Mouse (Mus musculus): ENCODE measurements around the gene Rsu1.

Rsu1 gene

DNA sequence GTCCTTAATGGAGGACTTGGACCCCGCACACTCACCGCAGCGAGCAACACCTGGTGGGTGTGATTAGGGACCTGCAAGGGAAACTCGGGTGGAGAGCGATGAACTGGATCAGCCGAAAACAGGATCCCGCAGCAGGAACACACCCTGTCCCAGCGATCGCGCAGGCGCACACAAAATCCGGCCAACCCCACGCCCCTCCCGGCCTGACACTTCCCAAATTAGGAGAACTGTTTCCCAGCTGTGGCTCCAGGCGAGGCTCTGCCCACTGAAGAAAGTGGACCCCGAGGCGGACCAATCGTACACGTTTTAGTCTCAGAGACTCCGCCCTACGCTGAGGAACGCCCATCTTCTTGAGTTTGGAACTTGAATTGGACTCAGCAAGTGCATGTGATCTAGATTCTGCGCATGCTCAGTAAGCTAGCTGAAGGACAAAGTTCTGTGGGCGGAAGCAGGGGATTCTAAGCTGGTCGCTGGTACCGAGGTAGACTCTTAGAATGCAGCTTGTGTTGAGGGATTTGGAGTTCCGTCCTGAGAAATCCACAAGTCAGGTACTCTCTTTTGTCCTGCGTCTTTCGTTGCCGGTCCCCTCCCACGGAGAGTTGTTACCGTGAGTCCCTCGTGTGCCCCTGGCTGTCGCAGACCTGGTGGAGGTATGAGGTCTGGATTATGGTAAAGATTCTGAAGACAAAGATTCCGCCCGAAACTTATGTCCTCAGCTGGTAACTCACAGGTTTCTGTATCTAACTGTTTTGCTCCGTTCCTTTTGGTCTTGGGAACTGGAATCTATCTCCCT is at the start of gene Rsu1:
Rsu1 (minus strand) TSS at position 251 of the 793 bp plus-strand sequence.
- DNase-seq (ENCODE audit: extremely low spot score, low read depth, low spot score), result peak; percentile 98

DNA sequence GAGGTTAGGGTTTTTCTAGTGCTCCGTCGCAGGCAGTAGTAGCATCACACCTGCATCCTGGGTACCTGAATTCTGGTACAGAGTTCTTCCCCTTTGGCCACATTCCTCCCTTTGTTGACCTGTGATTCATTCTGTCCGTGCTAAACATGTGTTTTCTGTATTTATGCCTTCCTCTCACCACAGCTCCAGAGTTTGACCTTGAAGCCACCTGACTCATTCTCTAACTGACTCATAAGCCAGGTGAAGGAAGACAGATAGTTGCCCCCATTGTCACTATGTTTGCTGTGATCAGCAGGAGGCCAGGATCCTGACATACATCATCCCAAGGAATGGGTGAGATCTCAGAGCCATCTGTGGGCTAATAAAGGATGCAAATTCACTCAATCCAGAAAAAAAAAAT is 32.2 kb upstream of the Rsu1 start:
- DNase-seq (ENCODE audit: extremely low spot score, low read depth, low spot score), result no peak

GRCm38 (mm10) chr2:13299031-13299430 is 27.8 kb upstream of the Rsu1 start:
- no peak for DNase-seq (ENCODE audit: extremely low spot score, low read depth, low spot score)

DNA sequence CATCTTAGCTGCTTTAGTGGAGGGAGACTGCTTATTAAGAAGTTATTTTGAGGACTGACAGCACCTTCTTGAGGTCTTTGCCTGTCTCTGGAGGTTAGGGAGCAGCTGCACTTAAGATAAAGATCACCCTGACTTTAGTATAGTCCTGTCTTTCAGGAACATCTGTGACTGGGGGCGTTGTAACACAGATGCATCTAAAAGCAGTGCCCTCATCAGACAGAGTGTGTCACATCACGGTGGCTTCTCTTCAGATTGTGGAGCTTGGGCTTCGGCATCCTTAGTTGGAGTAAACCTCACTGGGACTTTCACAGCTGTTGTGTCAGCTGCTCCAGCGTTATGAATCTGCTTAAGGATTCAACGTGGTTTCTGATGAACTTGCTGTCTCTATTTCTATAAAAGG is 26.5 kb upstream of the Rsu1 start:
- DNase-seq (ENCODE audit: extremely low spot score, low read depth, low spot score), result no peak

GRCm38 (mm10) chr2:13290661-13291060 is 19.4 kb upstream of the Rsu1 start:
- DNase-seq (ENCODE audit: extremely low spot score, low read depth, low spot score), result peak; percentile 77

GRCm38 (mm10) chr2:13290070-13290469 is 18.9 kb upstream of the Rsu1 start:
- DNase-seq (ENCODE audit: extremely low spot score, low read depth, low spot score), result no peak

DNA sequence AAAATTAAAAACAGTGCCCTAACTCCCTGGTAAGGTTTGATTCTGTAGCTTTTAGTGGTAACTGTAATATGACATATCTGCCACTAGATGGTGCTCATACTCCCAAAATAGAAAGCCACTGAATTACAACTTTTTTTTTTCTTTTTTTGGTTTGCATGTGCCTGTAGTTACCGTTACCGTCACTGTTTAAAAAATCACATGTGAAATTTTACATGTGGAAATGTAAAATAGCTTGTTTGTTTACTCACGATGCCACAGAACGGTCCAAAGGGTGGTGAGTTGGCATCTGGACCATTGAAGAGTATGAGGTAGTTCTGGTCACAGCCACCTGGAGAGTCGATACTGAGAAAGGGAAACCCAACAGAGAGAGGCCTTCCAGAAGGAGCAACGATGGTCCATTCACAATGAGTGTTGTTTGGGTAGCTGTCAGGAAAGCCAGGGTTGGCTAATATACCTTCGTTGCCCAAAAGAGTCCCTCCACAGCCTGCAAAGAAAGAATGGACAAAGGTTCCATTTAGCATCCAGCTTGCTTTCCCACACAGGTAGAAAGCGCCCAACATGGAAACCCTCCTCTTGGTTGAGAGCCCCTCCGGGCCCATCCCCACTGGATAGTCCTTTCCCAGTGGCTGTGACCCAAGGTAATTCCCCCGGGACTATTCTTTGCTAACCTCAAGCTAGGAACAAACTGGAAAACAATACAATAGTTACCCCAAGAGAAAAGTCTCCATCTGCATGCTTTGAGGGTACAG is 7.1 kb upstream of the Rsu1 start:
- peak; percentile 41 for DNase-seq (ENCODE audit: extremely low spot score, low read depth, low spot score)

DNA sequence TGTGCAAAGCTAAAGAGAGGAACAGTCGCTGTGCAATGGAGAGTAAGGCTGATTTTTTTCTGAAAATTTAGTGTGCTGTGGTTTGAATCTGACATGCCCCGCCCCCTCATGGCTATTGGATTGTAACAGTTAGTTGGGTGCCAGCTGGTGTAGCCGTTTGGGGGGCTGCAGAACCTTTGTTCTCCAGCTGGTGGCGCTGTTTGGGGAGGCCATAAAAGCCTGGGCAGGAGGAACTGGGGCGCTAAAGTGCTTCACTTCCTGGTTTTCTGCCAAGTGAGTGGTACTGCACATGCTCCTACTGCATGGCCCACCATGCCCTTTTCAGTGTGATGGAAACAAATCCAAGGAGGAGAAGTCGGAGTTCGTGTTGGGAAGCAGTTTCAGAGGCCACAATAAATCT is 4.7 kb upstream of the Rsu1 start:
- DNase-seq (ENCODE audit: extremely low spot score, low read depth, low spot score), result no peak

GRCm38 (mm10) chr2:13270736-13271135 is 479 bp downstream of the Rsu1 start:
- no peak for DNase-seq (ENCODE audit: extremely low spot score, low read depth, low spot score)

DNA sequence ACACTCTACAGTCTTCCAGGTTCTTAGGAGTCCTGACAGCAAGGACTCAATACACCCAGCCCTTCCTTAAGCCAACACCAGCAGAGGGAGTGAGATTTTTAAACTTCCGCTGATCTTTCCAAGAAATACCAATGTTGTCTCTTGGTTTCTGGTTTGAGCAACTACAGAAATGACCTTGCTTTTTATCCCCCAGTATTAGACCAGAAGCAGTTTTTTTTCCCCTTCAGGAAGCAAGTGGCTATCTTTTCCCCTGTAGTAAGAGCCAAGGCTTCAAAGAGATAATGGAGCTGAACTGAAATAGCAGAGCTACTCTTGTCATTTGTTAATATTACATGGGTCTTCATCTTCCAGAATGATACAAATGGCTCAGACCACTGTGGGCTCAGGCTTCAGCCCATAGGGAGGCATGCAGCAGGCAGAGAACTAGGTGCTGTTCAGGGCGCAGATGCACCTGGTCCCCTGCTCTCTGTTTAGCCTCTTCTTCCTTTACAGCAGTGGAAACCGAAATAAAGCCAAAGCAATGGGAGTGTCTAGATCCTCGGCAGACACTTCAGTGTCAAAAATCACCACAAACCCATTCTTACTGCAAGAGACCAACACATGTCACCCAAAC is 2.4 kb downstream of the Rsu1 start:
- DNase-seq (ENCODE audit: extremely low spot score, low read depth, low spot score), result no peak

GRCm38 (mm10) chr2:13264875-13265274 is 6.3 kb downstream of the Rsu1 start:
- peak; percentile 33 for DNase-seq (ENCODE audit: extremely low spot score, low read depth, low spot score)

- DNase-seq (ENCODE audit: extremely low spot score, low read depth, low spot score), result no peak
These were observed 8.1 kb downstream of the Rsu1 start for GRCm38 (mm10) chr2:13263150-13263549.

DNA sequence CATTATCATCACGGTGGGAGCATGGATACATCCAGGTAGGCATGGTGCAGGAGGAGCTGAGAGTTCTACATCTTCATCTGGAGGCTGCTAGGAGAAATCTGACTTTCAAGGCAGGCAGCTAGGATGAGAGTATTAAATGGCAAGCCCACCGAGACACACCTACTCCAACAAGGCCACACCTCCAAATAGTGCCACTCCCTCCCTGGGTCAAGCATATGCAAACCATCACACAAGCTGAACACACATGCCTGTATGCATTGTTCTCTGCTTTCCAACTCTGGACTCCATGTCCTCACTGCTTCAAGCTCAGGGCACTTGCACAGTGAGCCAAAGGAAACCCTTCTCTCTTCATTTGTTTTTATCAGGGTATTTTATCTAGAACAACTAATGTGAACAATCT is 12.6 kb downstream of the Rsu1 start:
- no peak for DNase-seq (ENCODE audit: extremely low spot score, low read depth, low spot score)

DNA sequence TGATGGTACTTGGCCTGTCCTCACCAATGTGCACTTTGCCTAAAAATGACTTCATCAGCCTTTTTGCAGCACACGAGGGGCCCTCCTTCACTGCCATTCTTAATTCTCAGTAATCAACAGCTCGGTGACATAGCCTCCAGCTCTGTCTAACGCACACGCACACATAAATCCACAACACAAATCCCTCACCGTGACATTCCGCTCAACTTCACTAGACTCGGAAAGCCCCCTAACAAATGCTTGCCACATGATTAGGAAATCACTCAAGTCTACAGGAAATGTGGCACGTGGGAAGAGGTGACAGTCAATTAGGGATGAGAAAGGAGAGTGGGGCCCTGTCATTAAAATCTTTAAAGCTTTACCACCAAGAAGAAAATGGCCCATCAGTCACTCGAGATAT is 30.5 kb downstream of the Rsu1 start:
- DNase-seq (ENCODE audit: extremely low spot score, low read depth, low spot score), result no peak

DNA sequence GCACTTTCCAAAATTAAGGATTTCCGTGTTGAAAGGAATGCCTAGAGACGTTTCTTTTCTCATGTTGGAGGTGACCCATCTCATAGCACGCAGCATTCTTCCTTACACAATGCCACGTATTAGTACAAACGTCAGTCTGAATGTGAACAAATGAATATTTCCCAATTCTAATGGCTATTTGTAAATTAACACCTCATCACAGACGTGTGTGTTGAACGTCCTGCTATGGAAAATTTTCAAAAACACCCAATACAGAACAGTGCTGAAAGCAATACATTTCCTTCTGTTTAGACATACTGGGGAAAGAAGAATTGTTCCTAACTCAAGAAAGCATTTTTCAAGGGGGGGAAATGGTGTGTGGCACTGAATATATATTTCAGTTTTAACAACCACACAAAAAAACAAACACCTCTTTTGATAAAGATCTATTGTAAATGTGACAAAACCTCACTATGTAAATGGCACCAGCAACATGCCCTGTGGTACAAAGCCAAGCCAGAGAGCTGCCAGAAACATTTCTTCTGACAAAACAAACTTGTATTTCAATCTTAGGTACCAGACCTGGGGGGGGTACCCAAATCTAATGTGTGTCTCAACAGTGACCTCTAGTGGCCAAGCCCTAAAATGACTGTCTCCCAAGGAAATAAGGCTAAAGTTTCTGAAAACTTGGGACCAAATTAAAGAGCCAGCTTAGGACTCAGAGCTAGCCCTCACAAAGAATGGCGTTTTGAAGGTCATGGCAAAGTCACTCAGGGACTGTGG is 33.9 kb downstream of the Rsu1 start:
- DNase-seq (ENCODE audit: extremely low spot score, low read depth, low spot score), result peak; percentile 44

GRCm38 (mm10) chr2:13235696-13236095 is 35.5 kb downstream of the Rsu1 start:
- DNase-seq (ENCODE audit: extremely low spot score, low read depth, low spot score), result no peak

DNA sequence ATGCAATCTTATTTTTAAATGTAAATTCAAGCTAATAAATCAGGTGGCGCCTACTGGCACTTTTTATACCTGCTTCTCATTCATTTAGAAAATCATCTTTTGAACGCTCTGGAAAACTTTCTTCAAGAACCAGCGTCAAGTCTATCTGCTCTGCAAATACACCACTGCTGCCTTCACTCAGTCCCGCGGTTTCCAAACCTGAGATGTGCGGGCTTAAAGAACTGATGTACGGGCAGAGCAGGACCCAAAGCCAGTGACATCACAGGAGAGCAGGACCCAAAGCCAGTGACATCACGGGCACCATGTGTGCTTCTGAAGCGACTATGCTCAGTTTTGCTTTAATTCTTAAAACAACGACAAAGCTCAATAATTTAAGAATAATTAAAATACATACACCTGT is 36.4 kb downstream of the Rsu1 start:
- DNase-seq (ENCODE audit: extremely low spot score, low read depth, low spot score), result no peak

DNA sequence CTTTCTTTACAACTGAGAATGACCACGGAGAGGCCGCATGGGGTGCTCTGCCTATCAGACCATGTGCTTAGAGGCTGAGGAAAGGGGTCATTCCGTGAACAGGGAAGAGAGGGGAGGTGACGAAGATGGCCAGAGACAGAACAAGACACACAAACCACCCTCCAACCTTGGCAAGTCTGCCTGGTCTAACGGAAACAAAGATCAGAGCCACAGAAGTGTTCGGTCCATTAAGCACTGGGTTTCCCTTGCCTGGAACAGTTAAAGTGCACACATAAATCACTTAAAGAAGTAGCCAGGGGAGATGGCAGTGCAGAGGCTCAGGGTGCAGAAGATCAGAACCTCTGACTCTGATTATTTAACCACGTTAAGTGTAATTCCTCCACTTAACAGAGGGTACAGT is 37.3 kb downstream of the Rsu1 start:
- DNase-seq (ENCODE audit: extremely low spot score, low read depth, low spot score), result no peak

DNA sequence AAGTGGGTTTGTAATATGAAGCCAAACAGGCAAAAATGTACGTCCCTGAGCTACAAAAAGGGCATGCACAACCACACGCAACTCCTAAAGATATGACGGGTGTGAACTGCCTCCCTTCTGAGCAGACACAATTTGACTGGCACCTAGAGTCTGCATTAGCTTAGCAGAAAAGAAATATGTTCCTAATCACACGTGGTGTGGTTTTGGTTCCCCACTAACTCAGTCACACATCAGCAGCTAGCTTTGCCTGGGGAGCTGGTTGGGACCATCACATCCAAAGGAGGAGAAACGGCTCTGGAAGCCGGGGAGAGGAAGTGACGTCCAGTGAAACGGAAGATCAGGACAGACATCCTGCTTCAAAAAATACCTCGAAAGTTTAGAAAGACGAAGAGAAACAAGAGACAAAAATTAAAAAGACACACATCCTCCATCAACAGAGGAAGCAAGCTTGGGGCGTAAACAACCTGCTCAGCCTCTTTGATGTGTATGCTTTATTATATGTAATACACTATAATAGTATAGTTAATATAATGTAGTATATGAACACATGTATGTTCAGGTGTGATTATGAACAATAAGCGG is 37.9 kb downstream of the Rsu1 start:
- no peak for DNase-seq (ENCODE audit: extremely low spot score, low read depth, low spot score)

DNA sequence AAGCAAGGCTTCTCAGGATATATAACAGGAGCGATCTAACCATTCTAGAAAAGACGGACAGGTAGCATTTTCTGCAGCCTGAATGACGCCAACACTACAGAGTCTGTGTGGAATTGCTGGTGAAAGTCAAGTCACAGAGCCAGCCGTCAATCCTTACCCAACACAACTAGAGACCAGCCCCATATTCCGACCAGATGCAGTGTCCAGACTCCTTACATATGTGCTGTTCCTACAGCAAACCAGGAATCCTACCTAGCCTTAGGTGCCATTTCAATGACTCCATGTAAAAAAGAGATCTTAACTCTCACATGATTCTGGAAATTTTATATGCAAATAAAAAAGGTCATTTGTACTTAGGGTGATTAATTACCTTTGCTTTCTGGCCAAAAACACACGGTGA is 38.9 kb downstream of the Rsu1 start:
- DNase-seq (ENCODE audit: extremely low spot score, low read depth, low spot score), result no peak

GRCm38 (mm10) chr2:13229686-13230085 is 41.5 kb downstream of the Rsu1 start:
- no peak for DNase-seq (ENCODE audit: extremely low spot score, low read depth, low spot score)
